Mouse (Mus musculus) kidney, postnatal 25 days (tissue): ENCODE measurements around the gene Rbpjl.

Source experiments
- DNase-seq, 2 experiments: peaks; one replicate each; pipeline ENCODE4 v3.0.0; 2021; ENCODE audit warnings: mixed read lengths in 2 of 2

Rbpjl gene

GRCm38 (mm10) chr2:164393126-164393525 is 9.8 kb upstream of the Rbpjl start:
- no peak for DNase-seq

DNA sequence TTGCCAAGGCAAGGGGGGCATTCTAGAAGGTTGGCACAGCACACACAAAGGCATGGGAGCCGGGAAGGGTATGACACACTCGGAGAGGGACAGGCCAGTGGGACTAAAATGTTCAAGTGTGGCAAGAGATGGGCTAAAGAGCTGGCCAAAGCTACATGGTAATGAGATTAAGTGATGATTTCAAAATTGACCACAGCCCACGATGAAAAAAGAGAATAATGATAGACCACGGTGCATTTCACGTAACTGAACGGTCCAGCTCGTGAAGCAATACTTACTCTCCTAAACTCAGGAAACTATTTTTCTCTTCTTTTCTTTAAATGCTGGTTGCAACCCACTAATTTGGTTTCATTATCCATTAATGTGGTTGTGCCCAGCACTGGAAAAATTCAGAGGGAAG is 6.9 kb upstream of the Rbpjl start:
- no peak for DNase-seq

- no peak for DNase-seq
Measured at GRCm38 (mm10) chr2:164396911-164397310, 6.0 kb upstream of the Rbpjl start.

- DNase-seq, result no peak
Measured at GRCm38 (mm10) chr2:164403396-164404081, 598 bp downstream of the Rbpjl start.

GRCm38 (mm10) chr2:164404082-164404990 is 1.4 kb downstream of the Rbpjl start:
- DNase-seq, result peak; percentile 63 to 78

- no peak for DNase-seq
Measured at GRCm38 (mm10) chr2:164405060-164405459, 2.1 kb downstream of the Rbpjl start, which contains the start of gene Matn4. Gene Matn4 (minus strand): TSS chr2:164405160.

DNA sequence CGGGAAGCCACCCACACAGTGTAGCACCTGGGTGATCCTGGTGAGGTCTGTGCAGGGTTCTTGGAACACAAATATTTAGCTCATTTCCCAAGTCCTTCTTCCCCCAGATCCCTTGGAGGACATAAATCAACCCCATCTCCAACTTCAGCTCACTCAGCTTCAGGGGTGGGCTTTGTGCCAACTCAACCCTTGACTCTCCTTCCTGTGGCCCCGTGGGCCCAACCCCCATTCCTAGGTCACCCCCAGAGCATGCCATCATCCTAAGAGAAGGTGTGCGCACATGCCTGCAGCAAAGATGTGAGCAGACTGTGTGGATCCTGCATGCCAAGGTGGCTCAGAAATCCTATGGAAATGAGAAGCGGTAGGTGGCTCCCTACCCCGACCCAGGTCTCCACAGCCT is 2.6 kb downstream of the Rbpjl start:
- no peak for DNase-seq

DNA sequence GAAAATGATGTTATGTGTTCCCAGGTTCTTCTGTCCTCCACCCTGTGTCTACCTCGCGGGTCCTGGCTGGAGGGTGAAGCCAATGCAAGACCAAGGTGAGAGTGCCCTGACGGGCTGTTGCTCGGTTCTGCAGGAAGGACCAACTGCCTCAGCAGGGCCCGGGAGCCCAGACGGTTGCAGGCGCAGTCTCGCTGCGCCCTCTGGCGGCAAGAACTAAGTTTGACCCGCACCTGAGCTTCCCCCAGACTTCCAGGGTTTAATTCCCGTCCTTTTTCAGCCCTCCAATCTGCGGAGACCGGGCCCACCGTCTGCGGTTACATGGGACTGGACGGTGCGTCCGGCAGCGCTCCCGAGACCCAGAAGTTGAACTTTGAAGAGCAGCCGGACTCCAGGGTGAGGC is 4.8 kb downstream of the Rbpjl start:
- peak; percentile 76 to 80 for DNase-seq

GRCm38 (mm10) chr2:164414167-164414566 is 11.2 kb downstream of the Rbpjl start:
- no peak for DNase-seq

DNA sequence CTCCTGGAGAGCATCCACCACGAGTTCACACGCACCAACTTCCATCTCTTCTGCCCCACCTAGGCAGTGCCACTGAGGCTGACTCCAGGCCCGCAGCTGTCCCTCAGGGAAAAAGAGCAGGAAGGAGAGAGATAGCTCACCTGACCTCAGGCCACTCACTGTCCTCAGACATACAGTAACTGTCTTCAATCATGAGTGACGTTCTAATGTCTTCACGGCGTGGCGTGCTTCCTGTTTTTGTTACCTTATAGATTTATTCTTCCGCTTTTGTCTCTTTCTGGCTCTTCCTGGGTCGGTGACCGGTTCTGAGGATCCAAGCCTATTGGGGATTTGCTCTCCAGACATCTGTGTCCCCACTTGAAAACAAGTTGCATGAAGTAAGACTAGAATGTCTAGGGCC is 11.6 kb downstream of the Rbpjl start:
- DNase-seq, result no peak

GRCm38 (mm10) chr2:164417198-164417597 is 14.3 kb downstream of the Rbpjl start:
- peak in 1 of 2 experiments; percentile 38 for DNase-seq

DNA sequence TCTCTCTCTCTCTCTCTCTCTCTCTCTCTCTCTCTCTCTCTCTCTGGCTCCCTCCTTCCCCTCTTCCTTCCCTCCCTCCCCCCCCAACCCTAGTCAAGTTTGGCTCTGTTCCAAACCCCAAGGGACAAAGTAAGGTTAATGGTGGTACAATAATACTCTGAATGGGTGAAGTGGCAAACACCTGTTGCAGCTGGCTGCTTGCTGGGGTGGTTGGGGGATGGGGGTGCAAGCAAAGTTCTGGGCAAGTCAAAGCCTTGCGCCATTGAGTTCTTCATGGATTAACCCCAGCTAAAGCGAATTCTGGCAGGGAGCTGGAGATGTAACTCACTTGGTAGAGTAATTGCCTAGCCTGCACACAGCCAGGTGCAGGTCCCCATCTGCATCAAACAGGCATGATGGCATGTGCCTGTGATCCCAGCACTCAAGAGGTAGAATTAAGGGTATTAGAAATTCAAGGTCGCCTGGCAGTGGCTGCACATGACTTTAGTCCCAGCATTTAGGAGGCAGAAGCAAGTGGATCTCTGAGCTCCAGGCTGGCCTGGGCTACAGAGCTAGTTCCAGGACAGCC is 15.5 kb downstream of the Rbpjl start:
- DNase-seq, result peak; percentile 61 to 86

DNA sequence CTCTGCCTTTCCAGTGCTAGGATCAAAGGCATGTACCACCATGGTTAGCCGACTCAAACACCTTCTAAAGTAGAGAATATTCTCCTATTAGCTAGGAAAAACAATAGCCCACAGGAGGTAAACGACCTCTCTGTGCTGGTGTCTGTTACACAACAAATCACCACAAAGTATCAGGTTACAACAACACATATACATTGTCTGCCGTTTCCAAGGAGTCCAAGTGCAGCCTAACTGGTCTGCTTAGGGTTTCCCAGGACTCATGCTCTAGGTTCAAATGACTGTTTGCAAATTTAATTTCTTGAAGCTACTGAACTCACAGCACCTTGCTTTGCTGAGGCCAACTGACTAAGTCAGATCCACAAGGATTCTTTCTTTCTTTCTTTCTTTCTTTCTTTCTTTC is 16.5 kb downstream of the Rbpjl start:
- DNase-seq, result no peak

GRCm38 (mm10) chr2:164421306-164421705 is 18.4 kb downstream of the Rbpjl start:
- no peak for DNase-seq

GRCm38 (mm10) chr2:164421979-164422378 is 19.0 kb downstream of the Rbpjl start:
- DNase-seq, result peak; percentile 62 to 89

DNA sequence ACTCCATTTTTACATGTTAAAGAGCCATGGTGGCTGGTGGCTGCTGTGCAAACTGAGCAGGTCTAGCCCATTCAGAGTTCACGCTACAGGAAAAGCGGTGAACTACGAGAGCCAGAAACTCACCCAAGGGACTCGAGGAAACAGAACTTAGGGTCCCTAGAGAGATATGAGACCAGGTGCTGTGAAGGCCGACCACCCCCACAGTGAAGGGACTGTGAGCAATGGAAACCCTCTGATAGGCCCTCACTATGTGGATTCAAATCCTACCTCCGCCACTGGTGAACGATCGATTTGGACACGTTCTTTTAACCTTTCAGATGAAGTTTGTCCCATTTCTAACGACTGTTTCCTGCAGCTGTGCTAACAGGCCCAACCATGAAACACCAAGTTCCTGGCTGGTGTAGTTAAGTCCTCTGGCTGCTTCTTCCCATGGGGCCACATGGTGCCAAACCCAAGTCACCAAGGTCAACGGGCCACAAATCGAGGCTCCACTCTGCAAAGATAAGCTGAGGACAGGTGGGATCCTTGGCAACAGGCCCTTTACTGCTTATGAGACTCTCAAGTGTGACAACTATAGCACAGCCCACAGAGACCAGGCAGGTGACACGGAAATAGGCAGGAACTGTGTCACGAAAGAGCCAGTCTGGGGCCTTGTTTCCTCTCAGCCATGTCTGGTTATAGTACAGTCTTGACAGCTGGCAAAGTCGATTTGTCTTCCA is 19.9 kb downstream of the Rbpjl start:
- peak in 1 of 2 experiments; percentile 59 for DNase-seq

GRCm38 (mm10) chr2:164423464-164423863 is 20.5 kb downstream of the Rbpjl start:
- DNase-seq, result peak in 1 of 2 experiments; percentile 67

DNA sequence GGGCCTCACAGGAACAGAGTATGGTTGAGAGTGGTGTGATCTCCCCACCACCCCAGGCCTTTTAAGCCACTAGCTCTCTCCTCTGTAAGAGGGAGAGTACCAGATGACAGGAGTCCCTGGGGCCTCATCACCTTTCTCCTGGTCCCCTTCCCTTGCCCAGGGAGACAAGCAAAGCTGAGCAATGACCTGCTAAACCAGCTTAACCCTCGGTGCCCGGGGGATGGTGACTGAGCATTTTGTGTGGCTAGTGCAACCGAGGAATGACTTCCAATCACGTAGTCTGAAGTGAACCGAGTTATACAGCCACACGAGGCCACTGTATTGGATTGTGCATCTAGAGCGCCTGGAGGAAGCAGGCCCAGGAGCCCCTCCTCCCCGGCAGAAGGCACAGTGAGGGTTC is 21.5 kb downstream of the Rbpjl start:
- no peak for DNase-seq

GRCm38 (mm10) chr2:164425401-164425800 is 22.5 kb downstream of the Rbpjl start:
- DNase-seq, result peak; percentile 78 to 88

DNA sequence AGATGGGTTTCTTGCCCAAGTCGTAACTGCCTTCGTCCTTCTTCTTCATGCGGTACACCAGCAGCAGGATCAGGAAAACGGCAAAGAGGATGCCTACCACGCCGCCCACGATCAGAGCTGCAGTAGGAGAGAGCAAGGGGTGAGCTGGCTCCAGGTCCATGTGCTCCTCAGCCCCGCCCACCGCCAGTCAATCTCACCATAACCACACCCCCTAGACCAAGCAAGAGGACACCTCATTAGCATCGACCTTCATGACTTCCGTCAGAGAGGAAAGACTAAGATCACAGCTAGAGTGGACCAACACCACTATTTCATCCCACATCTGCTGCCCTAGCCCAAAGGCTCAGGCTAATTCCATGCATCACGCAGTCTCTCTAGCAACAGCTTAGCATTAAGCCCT is 23.2 kb downstream of the Rbpjl start:
- peak; percentile 63 to 82 for DNase-seq

GRCm38 (mm10) chr2:164426952-164427351 is 24.0 kb downstream of the Rbpjl start:
- DNase-seq, result no peak

GRCm38 (mm10) chr2:164428451-164428850 is 25.5 kb downstream of the Rbpjl start:
- DNase-seq, result no peak
